Mouse (Mus musculus) limb, embryonic 11.5 days (tissue): ENCODE results near the gene Tmpo. TPM values are rescaled to one million over a fixed set of nuclear protein-coding genes. Genes with fewer than 3 reads are reported as not detected.
A peak's percentile ranks its signal among the peaks of the same experiment; 100 is the strongest.

Experiments
- ATAC-seq: fragments of 200-750 bp; cut with Nextera tagmentation; 2 replicates; pipeline ENCODE4 v1.8.0; 2017; ENCODE audit warnings: low read depth; ENCODE audit not compliant: insufficient number of reproducible peaks, low FRiP score, low TSS enrichment
- DNase-seq: peaks from one replicate; pipeline ENCODE4 v3.0.0-alpha.2; 2015; ENCODE audit warnings: low spot score
- H3K27ac ChIP-seq: fragments of 300-500 bp; sonication (generic); replicated peaks from 2 replicates; pipeline ENCODE4 v1.5.1; 2014; ENCODE audit warnings: low read depth, mild to moderate bottlenecking, low read length
- H3K27me3 ChIP-seq: fragments of 300-500 bp; sonication (generic); 2 replicates; pipeline ENCODE4 v1.6.1; 2014; ENCODE audit warnings: mild to moderate bottlenecking, low read length, mixed read lengths; ENCODE audit not compliant: control insufficient read depth, insufficient read depth
- H3K36me3 ChIP-seq: fragments of 300-500 bp; sonication (generic); 2 replicates; pipeline ENCODE4 v1.6.1; 2014; ENCODE audit warnings: mild to moderate bottlenecking, low read length, moderate library complexity, mixed read lengths; ENCODE audit not compliant: control insufficient read depth, insufficient read depth
- H3K4me1 ChIP-seq: fragments of 300-500 bp; sonication (generic); 2 replicates; pipeline ENCODE4 v1.6.1; 2014; ENCODE audit warnings: low read length, mixed read lengths; ENCODE audit not compliant: control insufficient read depth, insufficient read depth
- H3K4me2 ChIP-seq: fragments of 300-500 bp; sonication (generic); 2 replicates; pipeline ENCODE4 v1.6.1; 2014; ENCODE audit warnings: low read depth, mild to moderate bottlenecking, moderate library complexity; ENCODE audit not compliant: severe bottlenecking
- H3K4me3 ChIP-seq: fragments of 300-500 bp; sonication (generic); 2 replicates; pipeline ENCODE4 v1.5.1; 2014; ENCODE audit warnings: low read depth, low read length
- H3K9ac ChIP-seq: fragments of 300-500 bp; sonication (generic); 2 replicates; pipeline ENCODE4 v1.6.1; 2014; ENCODE audit warnings: mild to moderate bottlenecking, low read length
- H3K9me3 ChIP-seq: fragments of 300-500 bp; sonication (generic); 2 replicates; pipeline ENCODE4 v1.6.1; 2016; ENCODE audit warnings: low read length; ENCODE audit not compliant: control insufficient read depth
- WGBS: fragments of 180-500 bp; shearing (Covaris S2); extraction: QIAGEN DNeasy Blood & Tissue Kit; methylation state at CpG from one replicate; pipeline ENCODE4 v1.1.7; 2014; 5-methylcytosine and 5-hydroxymethylcytosine counted together
- polyA plus RNA-seq: library from polyadenylated mRNA; unstranded; fragments of >200 nt; fragmentation: Nextera tagmentation; extraction: Ambion mirVana; gene quantifications from 2 replicates; pipeline ENCODE4 v1.2.1, GENCODE M21; 2014

Tmpo gene
- polyA plus RNA-seq, 1 experiment from 2014 or later, result 359 TPM

DNA sequence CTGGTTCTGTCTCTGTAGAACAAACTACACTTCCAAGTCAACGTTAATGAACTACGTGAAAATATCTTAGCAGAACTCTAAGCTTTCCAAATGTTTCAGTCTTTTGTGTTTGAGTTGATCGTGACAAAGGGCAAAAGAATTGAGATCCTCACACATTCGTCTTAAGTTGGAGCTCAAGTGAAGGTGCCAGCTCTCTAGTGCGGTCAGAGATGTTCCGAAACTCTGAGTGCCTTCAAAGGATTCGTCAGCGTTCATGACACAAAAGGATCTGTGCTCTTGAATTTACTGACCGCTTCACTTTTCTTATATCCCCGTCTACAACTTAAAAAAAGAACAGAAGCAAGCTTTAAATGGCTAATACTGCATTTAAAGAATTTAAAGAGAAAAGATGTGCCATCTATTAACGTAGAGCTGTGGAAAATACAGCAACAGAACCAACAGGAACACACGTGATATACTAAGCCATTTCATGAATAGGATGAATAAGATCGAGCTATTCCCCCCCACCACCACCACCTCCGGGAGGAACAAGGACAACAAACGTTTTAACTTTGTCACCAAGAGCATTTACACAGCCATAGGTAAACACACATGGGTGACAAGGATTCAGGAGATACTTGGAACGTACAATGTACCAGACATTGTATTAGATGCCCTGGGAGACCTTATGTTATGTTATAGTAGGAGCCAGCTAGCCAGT is 1.3 kb upstream of the Tmpo start:
- Histone ChIP-seq H3K4me3 (peak overlapping the region; percentile 36), H3K4me2 (peak overlapping the region; percentile 36), H3K27ac (peak overlapping the region; percentile 98), H3K9ac (peak overlapping the region; percentile 72), H3K9me3 (no peaks in the 10 kb centered on the region), H3K4me1 (no peaks in the 10 kb centered on the region; the same call in 1 of the 2 replicates), H3K27me3 (no peaks in the 10 kb centered on the region), H3K36me3 (no peaks in the 10 kb centered on the region)
- ATAC-seq (no peak), DNase-seq (no peak)
- WGBS, result 4% methylated on average over 16 of the region's 16 CpGs

DNA sequence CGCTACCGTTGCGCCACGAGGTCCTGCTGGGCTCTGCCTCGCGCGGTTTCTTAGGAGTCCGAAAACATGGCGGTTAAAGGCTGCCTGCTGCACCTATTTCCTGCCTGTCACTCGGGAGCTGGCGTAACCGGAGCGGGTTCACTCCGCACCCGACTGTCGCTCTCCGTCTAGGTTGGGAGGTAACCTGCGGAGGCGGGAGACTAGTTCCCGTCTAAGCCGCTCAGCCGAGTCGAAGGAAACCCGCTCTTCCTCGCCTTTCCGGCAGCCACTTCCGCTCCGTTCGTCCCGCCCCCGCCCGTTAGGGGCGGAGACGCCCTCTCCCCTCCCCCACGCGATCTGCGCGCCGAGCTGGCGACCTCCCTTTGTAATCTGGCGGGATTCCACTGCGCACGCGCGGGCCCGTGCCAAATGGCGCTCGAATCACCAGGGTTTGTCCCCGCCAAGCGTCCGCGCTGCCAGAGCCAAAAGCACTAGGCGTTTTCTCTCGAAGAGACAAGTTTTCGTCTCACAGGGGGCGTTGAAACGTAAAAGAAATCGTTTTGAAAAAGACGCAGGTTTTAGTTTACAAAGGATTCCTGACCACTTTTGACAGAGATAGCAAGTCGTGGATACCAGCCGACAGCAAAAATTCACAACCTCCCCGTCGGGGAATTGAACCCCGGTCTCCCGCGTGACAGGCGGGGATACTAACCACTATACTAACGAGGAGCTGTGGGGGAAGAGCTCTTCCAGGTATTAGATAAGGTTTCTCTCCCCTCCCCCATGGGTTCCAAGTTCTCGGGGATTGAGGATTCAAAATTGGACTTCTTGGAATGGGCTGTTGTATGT is 560 bp upstream of the Tmpo start:
- Histone ChIP-seq H3K9me3 (no peaks in the 10 kb centered on the region), H3K27me3 (no peaks in the 10 kb centered on the region), H3K4me2 (peak overlapping the region; percentile 36), H3K27ac (peak overlapping the region; percentile 98), H3K4me3 (peak overlapping the region; percentile 36), H3K4me1 (no peaks in the 10 kb centered on the region; the same call in 1 of the 2 replicates), H3K9ac (peak overlapping the region; percentile 72), H3K36me3 (no peaks in the 10 kb centered on the region)
- WGBS, result under 1% methylated on average over 69 of the region's 69 CpGs
- peak; percentile 100 for DNase-seq
- peak; percentile 91 for ATAC-seq

DNA sequence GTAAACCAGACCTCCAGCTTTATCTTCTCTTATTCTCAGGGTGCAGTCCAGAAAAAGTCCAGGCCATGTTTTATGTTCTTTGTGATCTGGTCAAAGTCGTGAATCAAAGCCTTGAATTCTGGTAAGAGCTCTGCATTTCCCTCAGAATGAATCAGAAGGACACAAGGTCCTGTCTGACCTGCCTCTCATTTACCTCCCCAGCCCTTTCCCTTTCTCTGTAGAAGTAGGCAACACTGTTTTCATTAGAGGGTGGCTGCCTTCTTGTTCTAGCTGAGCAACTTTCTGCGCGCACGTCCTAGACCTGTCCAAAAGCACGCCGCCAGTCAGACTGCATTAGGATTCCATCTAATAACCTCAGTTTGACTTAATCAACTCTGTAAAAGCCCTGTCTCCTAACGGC is 814 bp downstream of the Tmpo start:
- Histone ChIP-seq H3K9me3 (no peaks in the 10 kb centered on the region), H3K9ac (peak overlapping the region; percentile 9; the same call in 1 of the 2 replicates), H3K4me2 (peak overlapping the region; percentile 36), H3K36me3 (no peaks in the 10 kb centered on the region), H3K27me3 (no peaks in the 10 kb centered on the region), H3K4me1 (no peaks in the 10 kb centered on the region; the same call in 1 of the 2 replicates), H3K4me3 (peak overlapping the region; percentile 36; the same call in 1 of the 2 replicates), H3K27ac (peak overlapping the region; percentile 98; the same call in 1 of the 2 replicates)
- WGBS, result 26% methylated on average over 7 of the region's 7 CpGs
- DNase-seq (peak; percentile 60), ATAC-seq (no peak)

DNA sequence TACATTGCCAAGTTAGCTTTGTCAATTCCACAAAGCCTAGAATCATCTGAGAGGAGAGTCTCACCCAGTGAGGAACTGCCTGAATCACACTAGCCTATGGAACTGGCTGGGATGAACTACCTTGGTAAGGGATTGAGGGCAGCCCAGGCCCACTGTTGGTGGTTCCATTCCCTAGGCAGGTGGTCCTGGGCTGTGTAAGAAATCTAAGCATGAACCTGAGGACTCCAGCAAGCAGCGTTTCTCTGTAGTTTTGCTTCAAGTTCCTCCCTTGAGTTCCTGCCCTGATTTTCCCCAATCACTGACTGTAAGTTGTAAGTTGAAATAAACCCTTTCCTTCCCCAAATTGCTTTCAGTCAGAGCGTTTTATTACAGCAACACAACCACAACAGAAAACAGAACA is 1.3 kb downstream of the Tmpo start:
- Histone ChIP-seq H3K4me2 (peak overlapping the region; percentile 36; the same call in 1 of the 2 replicates), H3K4me3 (no peak overlapping the region), H3K9me3 (no peaks in the 10 kb centered on the region), H3K9ac (0 out of 2 replicates have a peak overlapping the region, but pooled peaks have one; percentile 9), H3K4me1 (no peaks in the 10 kb centered on the region; the same call in 1 of the 2 replicates), H3K27ac (0 out of 2 replicates have a peak overlapping the region, but pooled peaks have one; percentile 21), H3K27me3 (no peaks in the 10 kb centered on the region), H3K36me3 (no peaks in the 10 kb centered on the region)
- WGBS, result 84% methylated on average over 2 of the region's 2 CpGs
- DNase-seq (no peak), ATAC-seq (no peak)

DNA sequence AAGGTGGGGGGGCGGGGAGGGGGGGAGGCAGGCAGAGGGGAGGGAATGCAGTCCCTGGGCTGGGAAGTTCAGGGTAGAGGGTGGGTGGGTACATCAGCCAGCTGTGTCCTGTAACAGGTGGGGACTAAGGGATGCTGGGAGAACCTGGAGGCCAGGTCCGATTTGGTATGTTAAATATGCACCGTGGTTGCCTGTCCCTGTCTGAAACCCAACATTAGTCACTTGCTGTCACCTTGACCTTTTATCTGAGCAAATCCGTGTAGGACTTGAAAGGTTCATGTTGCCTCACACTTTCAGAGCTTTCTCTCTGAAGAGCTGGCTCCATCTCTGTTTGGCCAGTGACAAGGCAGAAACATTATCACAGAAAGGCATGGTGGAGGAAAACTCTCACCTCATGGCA is 3.9 kb downstream of the Tmpo start:
- H3K27me3 ChIP-seq, result no peaks in the 10 kb centered on the region
- DNase-seq (no peak), ATAC-seq (no peak)
- H3K9ac ChIP-seq, result no peak overlapping the region
- H3K9me3 ChIP-seq, result no peaks in the 10 kb centered on the region
- no peak overlapping the region for H3K27ac ChIP-seq
- no peak overlapping the region for H3K4me2 ChIP-seq
- 30% methylated on average over 4 of the region's 4 CpGs for WGBS
- H3K36me3 ChIP-seq, result no peaks in the 10 kb centered on the region
- no peaks in the 10 kb centered on the region; the same call in 1 of the 2 replicates for H3K4me1 ChIP-seq
- H3K4me3 ChIP-seq, result no peak overlapping the region

DNA sequence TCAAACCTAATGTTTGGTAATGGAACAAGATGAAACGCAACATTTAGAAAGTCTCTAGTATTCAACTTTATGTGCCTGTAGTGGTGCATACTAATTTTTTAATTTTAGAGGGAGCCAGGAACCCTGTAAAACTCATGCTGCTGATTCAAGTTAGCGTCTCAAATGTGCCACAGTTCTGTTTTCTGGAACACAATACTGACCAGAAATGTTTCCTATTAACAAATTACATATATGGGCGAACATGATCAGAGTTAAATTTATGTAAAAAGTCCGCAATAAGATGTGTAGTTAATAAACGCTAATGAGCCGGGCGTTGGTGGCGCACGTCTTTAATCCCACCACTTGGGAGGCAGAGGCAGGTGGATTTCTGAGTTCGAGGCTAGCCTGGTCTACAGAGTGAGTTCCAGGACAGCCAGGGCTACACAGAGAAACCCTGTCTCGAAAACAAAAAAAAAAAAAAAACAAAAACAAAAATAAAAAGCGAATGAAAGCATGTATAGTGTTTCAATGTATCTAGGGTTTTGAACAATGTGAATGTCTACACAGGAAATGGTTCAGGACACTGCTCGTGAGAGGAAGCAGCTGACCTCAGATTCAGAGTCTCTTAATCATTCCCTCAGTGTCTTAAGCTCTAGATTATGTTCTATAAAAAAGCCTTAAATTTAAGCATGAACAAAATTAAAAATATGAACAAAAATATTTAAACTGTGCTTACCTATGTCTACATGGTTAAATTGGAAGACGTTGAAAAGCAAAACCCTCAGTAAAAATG is 8.6 kb downstream of the Tmpo start:
- no peak for DNase-seq
- 88% methylated on average over 14 of the region's 14 CpGs for WGBS

DNA sequence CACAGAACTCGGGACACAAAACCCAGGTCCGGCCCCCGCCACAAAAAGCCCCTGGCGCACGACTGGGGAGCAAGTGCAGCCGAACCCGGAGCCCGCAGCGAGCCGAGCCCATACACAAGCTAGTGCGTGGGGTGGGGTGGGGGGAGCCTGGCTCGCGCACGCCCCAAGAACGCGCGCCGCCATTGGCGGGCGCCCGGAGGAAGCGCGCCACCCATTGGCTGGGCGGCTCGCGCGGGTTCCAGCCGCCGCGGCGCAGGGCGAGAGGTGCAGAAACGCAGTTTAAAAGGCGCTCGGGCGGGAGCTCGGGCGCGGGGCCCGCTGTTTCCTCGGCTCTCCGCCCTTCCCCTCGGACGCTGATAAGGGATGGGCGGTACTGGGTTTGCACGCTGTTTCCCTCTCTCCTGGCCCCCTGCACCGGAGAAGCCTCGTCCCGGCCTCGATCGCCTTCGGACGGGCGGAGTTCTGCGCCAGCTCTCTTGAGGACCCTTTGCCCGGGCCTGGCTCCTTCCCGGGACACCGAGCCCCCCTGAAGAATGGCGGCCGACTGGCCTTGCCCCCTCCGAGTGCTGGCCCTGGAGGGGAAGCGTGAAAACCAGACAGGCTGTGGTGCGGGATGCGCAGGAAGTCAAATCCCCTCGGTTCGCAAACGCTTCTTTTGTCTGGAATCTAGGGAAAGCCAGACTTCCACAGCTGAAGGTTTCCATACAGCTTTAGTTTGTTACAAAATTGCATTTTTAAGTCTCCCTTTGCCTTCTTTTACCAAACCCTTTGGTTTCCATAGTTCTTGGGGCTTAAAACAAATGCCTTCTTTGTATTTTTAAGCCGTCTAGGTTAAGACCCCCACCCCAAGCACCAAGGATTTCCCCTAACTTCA is 9.4 kb downstream of the Tmpo start:
- WGBS, result under 1% methylated on average over 67 of the region's 68 CpGs
- peak overlapping the region; percentile 79 for H3K4me2 ChIP-seq
- no peaks in the 10 kb centered on the region for H3K36me3 ChIP-seq
- peak; percentile 93 for ATAC-seq
- no peaks in the 10 kb centered on the region for H3K9me3 ChIP-seq
- H3K4me1 ChIP-seq, result peaks cover 4% of the 10 kb centered on the region
- peak overlapping the region; percentile 99 for H3K27ac ChIP-seq
- peak; percentile 96 for DNase-seq
- peak overlapping the region; percentile 87 for H3K4me3 ChIP-seq
- peak overlapping the region; percentile 100 for H3K9ac ChIP-seq
- no peaks in the 10 kb centered on the region for H3K27me3 ChIP-seq

More for the DNA sequence above, 8.6 kb downstream of the Tmpo start:
- no peaks in the 10 kb centered on the region for H3K9me3 ChIP-seq
- H3K4me1 ChIP-seq, result peaks cover 4% of the 10 kb centered on the region
- ATAC-seq, result no peak
- H3K36me3 ChIP-seq, result no peaks in the 10 kb centered on the region
- H3K27me3 ChIP-seq, result no peaks in the 10 kb centered on the region
- H3K27ac ChIP-seq, result peak overlapping the region; percentile 99
- peak overlapping the region; percentile 79 for H3K4me2 ChIP-seq
- H3K4me3 ChIP-seq, result peak overlapping the region; percentile 87
- H3K9ac ChIP-seq, result peak overlapping the region; percentile 100
